Mouse (Mus musculus): ENCODE results near the gene Tmed8. TPM values are rescaled to one million over a fixed set of nuclear protein-coding genes. Genes with fewer than 3 reads are reported as not detected.
"Not testable (repeated sequence)": the region's sequence is repeated elsewhere in the genome, so short reads cannot be mapped to it uniquely, and the experiment has no call there.

The Tmed8 gene
- polyA plus RNA-seq, 1 experiment from 2014 or later: 0.98 TPM

DNA sequence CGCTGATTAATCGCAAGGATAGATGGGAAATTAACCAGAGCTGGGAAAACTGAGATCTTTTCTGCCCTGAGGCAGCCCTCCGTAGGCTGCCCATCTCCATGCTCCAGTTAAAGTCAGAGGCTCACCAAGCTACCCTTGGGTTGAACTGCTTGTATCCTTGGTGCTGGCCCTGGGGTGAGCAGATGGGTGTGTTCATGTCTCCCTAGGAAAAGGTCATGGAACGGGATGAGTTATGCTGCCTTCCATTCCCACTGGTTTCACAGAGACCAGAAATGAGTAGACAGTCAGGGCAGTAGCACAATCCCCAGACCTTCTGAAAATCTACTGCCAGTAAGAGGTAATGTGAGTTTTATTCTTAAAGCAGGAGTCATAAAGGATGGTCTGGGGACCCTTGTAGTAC is 22.6 kb downstream of the Tmed8 start:
- Histone ChIP-seq H3K4me1 (replicated peaks; ENCODE audit: control insufficient read depth, insufficient read depth, low read length) (no peaks in the 10 kb centered on the region), H3K36me3 (ENCODE audit: control insufficient read depth, insufficient read depth) (no peaks in the 10 kb centered on the region; the same call in 1 of the 2 replicates), H3K27ac (ENCODE audit: low read depth, low read length) (no peak overlapping the region), H3K27me3 (replicated peaks; ENCODE audit: control insufficient read depth, insufficient read depth, low read length) (no peaks in the 10 kb centered on the region), H3K9ac (ENCODE audit: low read depth, low read length) (no peak overlapping the region), H3K9me3 (ENCODE audit: control insufficient read depth) (no peaks in the 10 kb centered on the region), H3K4me3 (ENCODE audit: low read depth, low read length) (no peak overlapping the region), H3K4me2 (replicated peaks; ENCODE audit: low read depth) (no peak overlapping the region)
- no peak for TF ChIP-seq CTCF (IDR thresholded peaks at IDR 0.05; ENCODE audit: low read depth)
- no peak for ATAC-seq
- 95% methylated on average over 4 of the region's 4 CpGs for WGBS

DNA sequence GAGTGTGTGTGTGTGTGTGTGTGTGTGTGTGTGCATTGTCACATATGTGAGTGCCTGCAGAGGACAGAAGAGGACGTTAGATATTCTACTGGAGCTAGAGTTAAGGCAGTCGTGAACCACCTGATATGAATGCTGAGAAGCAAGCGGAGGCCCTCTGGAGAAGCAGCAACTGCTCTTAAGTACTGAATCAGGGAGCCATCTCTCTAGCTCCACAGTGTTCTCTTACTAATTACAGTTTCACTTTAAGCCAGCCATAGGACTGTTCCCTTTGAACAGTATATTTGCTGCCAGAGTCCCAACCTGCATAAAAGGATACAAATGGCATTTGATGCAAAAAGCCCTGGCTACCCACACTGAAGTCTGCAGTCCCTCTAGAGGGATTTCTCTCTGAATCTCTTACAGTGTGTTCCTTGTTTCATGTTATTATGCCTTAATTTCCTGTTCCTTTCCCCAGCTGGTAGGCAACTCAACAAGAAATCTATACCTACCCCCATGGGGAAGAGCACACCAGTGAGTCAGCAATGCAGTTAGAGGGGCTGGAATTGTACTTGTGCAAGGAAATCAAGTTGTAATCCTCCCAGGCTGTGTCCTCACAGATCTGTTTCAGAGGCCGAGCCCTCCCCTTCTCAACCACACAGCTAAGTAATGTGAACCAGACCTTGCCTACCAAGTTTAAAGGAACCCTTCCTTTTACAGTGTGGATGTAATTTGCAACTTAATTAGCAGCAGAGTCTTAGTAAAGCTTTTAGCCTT is 24.9 kb downstream of the Tmed8 start:
- ATAC-seq: no peak
- Histone ChIP-seq H3K4me3 (ENCODE audit: low read depth, low read length) (no peak overlapping the region), H3K27ac (ENCODE audit: low read depth, low read length) (no peak overlapping the region), H3K4me1 (replicated peaks; ENCODE audit: control insufficient read depth, insufficient read depth, low read length) (no peaks in the 10 kb centered on the region), H3K9me3 (ENCODE audit: control insufficient read depth) (no peaks in the 10 kb centered on the region), H3K27me3 (replicated peaks; ENCODE audit: control insufficient read depth, insufficient read depth, low read length) (no peaks in the 10 kb centered on the region), H3K36me3 (ENCODE audit: control insufficient read depth, insufficient read depth) (peaks cover 8% of the 10 kb centered on the region), H3K9ac (ENCODE audit: low read depth, low read length) (no peak overlapping the region), H3K4me2 (replicated peaks; ENCODE audit: low read depth) (no peak overlapping the region)
- TF ChIP-seq CTCF (IDR thresholded peaks at IDR 0.05; ENCODE audit: low read depth): no peak
- 78% methylated on average over 4 of the region's 4 CpGs for WGBS

GRCm38 (mm10) chr12:87160815-87161214 is 39.4 kb downstream of the Tmed8 start:
- Histone ChIP-seq H3K4me2 (replicated peaks; ENCODE audit: low read depth) (no peak overlapping the region), H3K27ac (ENCODE audit: low read depth, low read length) (no peak overlapping the region), H3K9ac (ENCODE audit: low read depth, low read length) (no peak overlapping the region), H3K9me3 (ENCODE audit: control insufficient read depth) (no peaks in the 10 kb centered on the region), H3K27me3 (replicated peaks; ENCODE audit: control insufficient read depth, insufficient read depth, low read length) (no peaks in the 10 kb centered on the region), H3K4me3 (ENCODE audit: low read depth, low read length) (no peak overlapping the region), H3K36me3 (ENCODE audit: control insufficient read depth, insufficient read depth) (peaks cover 24% of the 10 kb centered on the region; the same call in 1 of the 2 replicates), H3K4me1 (replicated peaks; ENCODE audit: control insufficient read depth, insufficient read depth, low read length) (no peaks in the 10 kb centered on the region)
- TF ChIP-seq CTCF (IDR thresholded peaks at IDR 0.05; ENCODE audit: low read depth): no peak
- no peak for ATAC-seq
- 89% methylated on average over 5 of the region's 5 CpGs for WGBS

DNA sequence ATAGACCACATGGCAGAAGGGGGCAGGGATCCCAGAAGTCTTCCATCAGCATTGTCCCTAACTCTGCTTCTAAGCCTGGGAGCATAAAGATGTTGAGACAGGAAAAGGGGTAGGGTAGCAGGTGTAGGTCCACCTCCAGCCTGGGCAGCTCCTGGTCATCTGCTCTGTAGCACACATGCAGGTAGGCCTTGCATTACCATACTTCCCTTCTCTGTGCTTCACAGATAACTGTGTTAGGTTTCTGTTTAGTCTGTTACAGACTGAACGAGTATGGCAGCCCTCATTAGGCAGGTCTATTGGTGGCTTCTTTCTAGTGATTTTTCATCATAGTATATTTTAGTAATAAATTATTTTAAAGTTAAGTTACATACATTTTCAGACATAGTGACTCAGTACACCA is 39.9 kb downstream of the Tmed8 start:
- Histone ChIP-seq H3K4me1 (replicated peaks; ENCODE audit: control insufficient read depth, insufficient read depth, low read length) (no peaks in the 10 kb centered on the region), H3K9ac (ENCODE audit: low read depth, low read length) (no peak overlapping the region), H3K4me2 (replicated peaks; ENCODE audit: low read depth) (no peak overlapping the region), H3K9me3 (ENCODE audit: control insufficient read depth) (no peaks in the 10 kb centered on the region), H3K27ac (ENCODE audit: low read depth, low read length) (no peak overlapping the region), H3K36me3 (ENCODE audit: control insufficient read depth, insufficient read depth) (peaks cover 24% of the 10 kb centered on the region; the same call in 1 of the 2 replicates), H3K27me3 (replicated peaks; ENCODE audit: control insufficient read depth, insufficient read depth, low read length) (no peaks in the 10 kb centered on the region), H3K4me3 (ENCODE audit: low read depth, low read length) (no peak overlapping the region)
- TF ChIP-seq CTCF (IDR thresholded peaks at IDR 0.05; ENCODE audit: low read depth): no peak
- whole genome bisulfite sequencing: 74% methylated on average over 1 of the region's 1 CpGs
- ATAC-seq: no peak

- peaks cover 21% of the 10 kb centered on the region; the same call in 1 of the 2 replicates for H3K36me3 ChIP-seq (ENCODE audit: control insufficient read depth, insufficient read depth)
- peak overlapping the region; percentile 54 for H3K4me2 ChIP-seq (replicated peaks; ENCODE audit: low read depth)
- no peak for ATAC-seq
- H3K27me3 ChIP-seq (replicated peaks; ENCODE audit: control insufficient read depth, insufficient read depth, low read length): no peaks in the 10 kb centered on the region
- no peak overlapping the region for H3K9ac ChIP-seq (ENCODE audit: low read depth, low read length)
- no peaks in the 10 kb centered on the region for H3K9me3 ChIP-seq (ENCODE audit: control insufficient read depth)
- peak overlapping the region; percentile 17; the same call in 1 of the 2 replicates for H3K4me3 ChIP-seq (ENCODE audit: low read depth, low read length)
- no peak for TF ChIP-seq CTCF (IDR thresholded peaks at IDR 0.05; ENCODE audit: low read depth)
- H3K4me1 ChIP-seq (replicated peaks; ENCODE audit: control insufficient read depth, insufficient read depth, low read length): no peaks in the 10 kb centered on the region
- no peak overlapping the region for H3K27ac ChIP-seq (ENCODE audit: low read depth, low read length)
- 55% methylated on average over 7 of the region's 7 CpGs for WGBS
Observed at GRCm38 (mm10) chr12:87158099-87158498, 42.2 kb downstream of the Tmed8 start.

- WGBS: 45% methylated on average over 4 of the region's 4 CpGs
- TF ChIP-seq CTCF (IDR thresholded peaks at IDR 0.05; ENCODE audit: low read depth): no peak
- Histone ChIP-seq H3K4me3 (ENCODE audit: low read depth, low read length) (peak overlapping the region; percentile 17; the same call in 1 of the 2 replicates), H3K4me2 (replicated peaks; ENCODE audit: low read depth) (peak overlapping the region; percentile 54), H3K27ac (ENCODE audit: low read depth, low read length) (peak overlapping the region; percentile 3; the same call in 1 of the 2 replicates), H3K36me3 (ENCODE audit: control insufficient read depth, insufficient read depth) (peaks cover 18% of the 10 kb centered on the region; the same call in 1 of the 2 replicates), H3K9ac (ENCODE audit: low read depth, low read length) (no peak overlapping the region), H3K27me3 (replicated peaks; ENCODE audit: control insufficient read depth, insufficient read depth, low read length) (no peaks in the 10 kb centered on the region), H3K4me1 (replicated peaks; ENCODE audit: control insufficient read depth, insufficient read depth, low read length) (no peaks in the 10 kb centered on the region), H3K9me3 (ENCODE audit: control insufficient read depth) (no peaks in the 10 kb centered on the region)
- ATAC-seq: peak; percentile 97
Observed at GRCm38 (mm10) chr12:87157361-87157760, 42.9 kb downstream of the Tmed8 start.

- not testable (repeated sequence) for H3K4me1 ChIP-seq (replicated peaks; ENCODE audit: control insufficient read depth, insufficient read depth, low read length); H3K4me3 ChIP-seq (ENCODE audit: low read depth, low read length); H3K27me3 ChIP-seq (replicated peaks; ENCODE audit: control insufficient read depth, insufficient read depth, low read length); H3K27ac ChIP-seq (ENCODE audit: low read depth, low read length); H3K4me2 ChIP-seq (replicated peaks; ENCODE audit: low read depth); ATAC-seq; H3K9ac ChIP-seq (ENCODE audit: low read depth, low read length); H3K9me3 ChIP-seq (ENCODE audit: control insufficient read depth); H3K36me3 ChIP-seq (ENCODE audit: control insufficient read depth, insufficient read depth)
- 93% methylated on average over 4 of the region's 4 CpGs for WGBS
Observed at GRCm38 (mm10) chr12:87154448-87154847, 45.8 kb downstream of the Tmed8 start.
